Mouse (Mus musculus): ENCODE data around the gene Idua. TPM values are rescaled to one million over a fixed set of nuclear protein-coding genes. Genes with fewer than 3 reads are reported as not detected.

Idua gene
- 7.2 and 7.4 TPM in 2 replicates for polyA plus RNA-seq (2012)

DNA sequence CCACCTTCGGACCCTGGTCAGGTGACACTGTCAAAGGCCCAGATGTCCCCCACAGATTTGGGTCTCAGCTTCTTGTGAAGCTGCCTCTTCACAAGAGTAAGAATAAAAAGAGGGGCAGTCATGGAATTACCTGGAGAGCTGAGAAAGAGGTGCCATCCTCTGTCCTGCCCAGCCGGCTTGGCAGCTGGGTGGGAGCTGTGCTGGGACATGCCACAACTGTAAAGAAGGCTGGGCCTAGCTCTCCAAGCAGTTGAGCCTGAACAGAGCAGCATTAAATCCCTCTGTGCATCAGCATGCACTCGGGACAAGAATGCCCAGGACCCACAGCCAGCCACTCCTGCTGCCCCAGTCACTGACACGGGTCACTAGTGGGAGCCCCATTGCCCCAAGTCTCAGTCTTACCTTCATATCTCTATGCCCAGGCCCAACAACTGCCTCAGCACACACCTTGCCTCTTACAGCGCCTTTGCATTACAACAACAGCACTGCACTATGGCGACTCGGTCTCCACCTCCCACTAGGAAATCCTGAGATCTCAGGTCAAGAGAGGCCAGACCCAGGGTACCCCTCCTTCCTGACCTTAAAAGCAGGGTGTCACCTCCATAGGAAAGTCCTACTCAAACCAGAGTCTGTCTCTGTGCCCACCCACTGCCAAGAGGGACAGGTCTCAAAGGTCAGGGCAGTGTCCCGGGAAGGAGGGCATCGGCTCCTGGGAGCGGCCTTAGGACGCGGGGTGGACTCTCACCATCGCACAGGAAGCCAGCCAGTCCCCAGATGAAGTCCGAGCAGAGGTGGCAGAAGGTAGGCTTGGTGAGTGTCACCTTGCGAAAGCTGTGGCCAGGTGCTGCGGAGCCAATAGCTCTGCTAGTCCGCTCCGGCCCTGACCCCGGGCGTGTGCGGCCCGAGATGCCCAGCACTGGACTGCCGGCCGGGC is at the start of gene Idua:
Gene Idua (plus strand): TSS at position 634 of the 934 bp plus-strand sequence.
- TF ChIP-seq GATA1 (IDR thresholded peaks at IDR 0.05; ENCODE audit: low read length) = no peak

- no peak for TF ChIP-seq GATA1 (IDR thresholded peaks at IDR 0.05; ENCODE audit: low read length)
These were observed 49.7 kb upstream of the Idua start for GRCm38 (mm10) chr5:108610426-108610825.

DNA sequence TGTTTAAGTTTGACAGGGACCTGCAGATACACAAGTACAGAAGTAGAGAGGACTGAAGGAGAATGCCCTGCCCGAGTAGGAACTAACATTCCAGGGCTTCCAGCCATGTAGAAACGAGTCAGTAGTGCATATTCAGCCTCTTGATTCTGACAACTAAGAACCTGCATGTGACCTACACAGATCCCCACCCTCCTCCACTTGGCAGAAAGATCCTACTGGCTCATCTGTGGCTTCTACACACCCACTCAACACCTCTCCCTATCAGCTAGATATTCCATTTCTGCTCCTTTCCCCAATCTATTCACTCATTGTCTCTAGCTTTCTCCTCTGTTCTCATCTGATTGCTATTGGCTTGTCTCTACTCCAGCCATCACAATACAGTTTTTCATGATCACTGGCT is 38.3 kb upstream of the Idua start:
- TF ChIP-seq GATA1 (IDR thresholded peaks at IDR 0.05; ENCODE audit: low read length) = no peak

- TF ChIP-seq GATA1 (IDR thresholded peaks at IDR 0.05; ENCODE audit: low read length) = no peak
These were observed 34.0 kb upstream of the Idua start for GRCm38 (mm10) chr5:108626050-108626660.

GRCm38 (mm10) chr5:108628891-108629633 is 31.1 kb upstream of the Idua start:
- TF ChIP-seq GATA1 (IDR thresholded peaks at IDR 0.05; ENCODE audit: low read length) = no peak

DNA sequence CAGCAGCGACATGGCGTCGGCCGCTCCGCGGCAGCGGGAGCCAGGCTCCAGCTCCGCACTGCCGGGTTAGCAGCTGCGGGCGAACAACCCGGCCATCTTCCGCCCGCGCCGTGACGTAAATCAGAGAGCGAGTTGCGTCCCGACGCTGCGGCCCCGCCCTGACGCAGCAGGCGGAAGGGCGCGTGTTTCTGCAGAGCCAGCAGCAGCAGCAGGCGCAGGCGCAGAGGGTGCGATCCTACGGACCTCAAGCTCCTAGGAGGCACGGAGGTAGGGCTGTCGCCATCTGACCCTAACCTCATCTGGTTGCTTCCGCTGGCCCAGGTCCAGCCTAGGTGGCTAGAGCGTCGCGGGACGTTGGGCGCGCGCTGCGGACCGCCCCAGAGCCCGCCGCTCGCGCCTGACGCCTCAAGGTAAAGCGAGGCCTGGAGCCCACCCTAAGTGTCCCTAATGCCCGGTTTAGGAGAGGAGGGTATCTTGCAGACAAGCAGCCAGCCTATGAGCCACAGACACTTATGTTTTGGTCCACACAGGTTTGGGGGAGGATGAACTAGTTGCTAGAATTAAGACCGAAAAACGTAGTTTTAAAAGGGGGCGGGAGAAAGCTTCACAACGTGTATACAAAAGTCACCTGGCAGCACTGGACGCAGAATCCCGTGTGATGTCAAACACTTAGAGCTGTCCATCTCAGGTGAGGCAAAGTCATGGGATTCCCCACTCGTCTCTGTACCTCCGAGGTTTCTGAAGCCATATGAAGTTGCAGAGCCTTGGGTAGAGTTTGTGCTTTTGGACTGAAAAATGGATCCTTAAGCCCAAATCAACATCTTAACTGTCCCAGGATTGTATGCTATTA is 30.3 kb upstream of the Idua start, which contains the start of the genes Gak and Tmem175:
Gene Gak (minus strand): TSS at position 122 of the 850 bp plus-strand sequence.
Gene Tmem175 (plus strand): TSS at position 137 of the 850 bp plus-strand sequence.
- TF ChIP-seq GATA1 (IDR thresholded peaks at IDR 0.05; ENCODE audit: low read length) = no peak

DNA sequence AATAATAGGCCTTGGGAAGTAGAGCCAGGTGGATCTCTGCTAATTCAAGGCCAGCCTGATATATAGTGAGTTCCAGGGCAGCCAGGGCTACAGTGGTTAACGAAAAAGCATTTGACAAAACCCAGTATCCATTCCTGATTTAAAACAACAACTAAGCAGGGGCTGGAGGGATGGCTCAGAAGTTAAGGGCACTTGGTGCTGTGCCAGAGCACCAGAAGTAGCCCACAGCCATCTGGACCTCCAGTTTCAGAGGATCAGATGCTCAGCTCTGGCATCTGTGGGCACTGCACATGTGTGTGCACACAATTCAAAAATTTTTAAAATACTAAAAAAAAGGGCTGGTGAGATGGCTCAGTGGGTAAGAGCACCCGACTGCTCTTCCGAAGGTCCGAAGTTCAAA is 26.5 kb upstream of the Idua start:
- no peak for TF ChIP-seq GATA1 (IDR thresholded peaks at IDR 0.05; ENCODE audit: low read length)

DNA sequence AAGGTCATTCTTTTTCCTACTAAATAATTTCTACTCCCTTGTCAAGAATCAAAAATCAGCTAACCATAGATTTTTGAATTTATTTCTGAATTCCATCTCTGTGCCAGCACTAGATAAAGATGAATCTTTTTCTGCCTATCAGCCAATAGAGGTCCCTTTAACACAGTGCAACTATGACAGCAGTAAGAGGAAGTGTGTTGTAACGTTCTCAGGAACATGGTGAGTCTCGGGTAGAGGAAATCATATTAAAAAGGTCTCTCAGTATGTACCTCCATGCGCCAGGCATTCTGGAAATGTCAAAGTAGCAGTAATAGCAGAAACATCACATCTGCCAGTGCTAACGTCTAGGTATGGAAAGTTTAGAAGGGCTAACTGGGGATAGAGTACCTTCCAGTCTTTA is 24.0 kb upstream of the Idua start:
- TF ChIP-seq GATA1 (IDR thresholded peaks at IDR 0.05; ENCODE audit: low read length) = no peak

- no peak for TF ChIP-seq GATA1 (IDR thresholded peaks at IDR 0.05; ENCODE audit: low read length)
These were observed 16.5 kb upstream of the Idua start for GRCm38 (mm10) chr5:108643674-108644073.

DNA sequence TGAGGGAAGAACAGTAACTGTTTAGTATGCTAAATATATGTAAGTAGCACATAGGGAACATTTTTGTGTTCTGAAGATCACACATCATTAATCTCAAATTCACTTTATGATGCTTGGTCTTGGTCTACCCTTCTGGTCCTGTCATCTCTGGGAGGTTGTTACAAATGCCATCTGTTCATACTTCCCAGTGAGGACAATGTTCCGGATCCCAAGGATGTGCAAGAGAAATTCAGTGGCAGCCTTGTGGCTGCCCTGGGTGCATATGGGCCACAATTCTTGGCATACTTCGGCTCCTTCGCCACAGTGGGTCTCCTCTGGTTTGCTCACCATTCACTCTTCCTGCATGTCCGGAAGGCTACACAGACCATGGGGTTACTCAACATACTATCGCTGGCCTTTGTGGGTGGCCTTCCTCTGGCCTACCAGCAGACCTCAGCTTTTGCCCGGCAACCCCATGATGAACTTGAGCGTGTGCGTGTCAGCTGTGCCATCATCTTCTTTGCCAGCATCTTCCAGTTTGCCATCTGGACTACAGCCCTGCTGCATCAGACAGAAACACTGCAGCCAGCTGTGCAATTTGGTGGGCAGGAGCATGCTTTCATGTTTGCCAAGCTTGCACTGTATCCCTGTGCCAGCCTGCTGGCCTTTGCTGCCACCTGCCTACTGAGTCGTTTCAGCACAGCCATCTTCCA is 14.3 kb upstream of the Idua start:
- TF ChIP-seq GATA1 (IDR thresholded peaks at IDR 0.05; ENCODE audit: low read length) = no peak

DNA sequence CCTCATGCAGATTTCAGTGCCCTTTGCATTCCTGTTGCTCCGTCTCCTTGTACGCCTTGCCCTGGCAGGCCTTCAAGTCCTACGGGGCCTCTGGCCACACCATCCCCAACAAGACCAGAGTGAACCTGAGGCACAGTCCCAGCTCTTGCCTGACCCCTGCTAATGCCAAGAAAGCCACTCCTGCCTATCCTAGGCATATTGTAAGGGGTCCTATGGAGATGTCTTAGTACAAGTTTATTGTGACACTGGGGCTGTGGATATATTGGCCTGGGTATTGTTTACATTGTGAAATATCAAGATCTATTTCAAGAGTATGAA is 13.8 kb upstream of the Idua start:
- TF ChIP-seq GATA1 (IDR thresholded peaks at IDR 0.05; ENCODE audit: low read length) = no peak

DNA sequence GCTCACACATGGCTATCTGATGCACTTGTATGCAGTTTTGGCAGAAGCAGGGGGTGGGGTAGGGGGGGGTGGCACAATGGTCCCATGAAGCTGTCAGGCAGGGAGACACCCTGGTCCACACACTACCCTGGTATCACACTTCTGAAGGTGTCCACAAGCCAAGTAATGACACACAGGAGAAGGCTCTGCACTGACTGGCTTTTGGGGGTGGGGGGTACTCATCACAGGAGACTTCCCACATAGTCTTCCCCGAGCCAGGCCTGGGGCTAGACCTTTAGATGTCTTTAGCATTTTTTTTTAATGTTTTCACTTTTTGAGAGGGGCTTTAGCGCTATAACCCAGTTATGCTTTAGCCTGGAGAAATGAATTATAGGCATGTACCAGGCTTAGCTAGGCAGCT is 12.8 kb upstream of the Idua start:
- TF ChIP-seq GATA1 (IDR thresholded peaks at IDR 0.05; ENCODE audit: low read length) = no peak

DNA sequence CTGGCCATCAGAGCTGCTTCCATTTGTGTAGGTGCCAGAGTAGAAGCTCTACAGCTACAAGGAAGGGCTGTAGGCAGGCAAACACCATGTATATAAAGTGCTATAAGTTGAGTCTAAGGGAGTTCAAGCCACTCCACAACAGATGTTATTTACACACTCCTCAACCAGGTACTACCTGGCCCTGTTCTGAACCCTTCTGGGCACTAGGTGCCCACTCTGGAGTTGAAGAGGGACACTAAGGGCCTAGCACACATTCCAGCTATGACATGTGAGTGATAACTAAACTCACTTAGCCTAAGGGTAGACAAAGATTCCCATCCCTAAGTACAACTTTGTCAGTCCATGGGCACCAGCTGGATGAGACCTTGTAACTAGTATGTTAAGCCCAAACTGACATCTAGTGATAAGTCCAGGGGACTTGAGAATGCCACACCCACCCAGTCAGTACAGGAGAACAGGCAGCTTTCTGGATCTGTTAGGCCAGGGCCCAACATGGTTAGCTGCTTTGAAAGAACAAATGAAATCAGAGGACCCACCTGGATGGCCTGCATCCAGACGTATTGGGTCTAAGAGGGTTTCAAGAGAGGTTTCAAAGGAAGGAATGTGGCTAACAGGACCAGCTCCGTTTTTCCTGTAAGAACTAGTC is 12.2 kb upstream of the Idua start:
- no peak for TF ChIP-seq GATA1 (IDR thresholded peaks at IDR 0.05; ENCODE audit: low read length)

DNA sequence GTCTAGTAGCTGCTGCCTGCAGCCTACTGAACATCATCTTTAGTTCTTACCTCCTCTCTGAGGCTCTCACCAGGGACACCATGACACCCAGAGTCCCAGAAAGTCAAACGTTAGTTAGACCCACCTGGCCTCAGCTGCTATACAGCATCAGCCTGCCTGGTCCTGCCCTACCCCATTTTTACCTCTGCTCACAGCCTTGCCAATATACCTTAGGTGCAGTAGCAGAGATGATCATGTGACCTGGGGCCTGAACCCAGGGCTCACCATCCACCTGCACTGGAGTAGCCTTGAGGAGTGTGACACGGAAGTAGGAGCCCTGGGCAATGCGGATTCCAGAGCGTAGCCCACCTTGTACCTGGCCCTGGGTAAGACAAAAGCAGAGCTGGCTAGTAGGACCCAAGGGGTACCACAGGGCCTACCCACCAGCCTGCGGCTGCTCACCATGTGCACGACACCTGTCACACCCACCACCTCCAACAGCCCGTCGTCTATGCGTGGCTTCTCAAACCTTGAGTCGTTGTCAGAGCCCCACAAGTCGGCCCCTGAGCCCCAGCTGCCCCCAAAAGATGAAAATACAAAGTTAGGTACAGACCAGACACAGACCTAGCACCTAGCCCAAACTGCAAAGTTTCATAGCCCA is 11.1 kb upstream of the Idua start:
- TF ChIP-seq GATA1 (IDR thresholded peaks at IDR 0.05; ENCODE audit: low read length) = no peak
